Mouse (Mus musculus) forebrain, embryonic 11.5 days (tissue): ENCODE measurements around the gene Zcrb1. TPM values are rescaled to one million over a fixed set of nuclear protein-coding genes. Genes with fewer than 3 reads are reported as not detected.

Experiments used
- ATAC-seq: fragments of 200-750 bp; cut with Nextera tagmentation; replicated peaks from 2 replicates; pipeline ENCODE4 v1.8.0; 2017; ENCODE audit warnings: moderate TSS enrichment; ENCODE audit not compliant: low FRiP score
- DNase-seq: peaks from one replicate; pipeline ENCODE4 v3.0.0-alpha.2; 2017; ENCODE audit warnings: low spot score
- H3K27ac ChIP-seq: fragments of 300-500 bp; sonication (generic); 2 replicates; pipeline ENCODE4 v1.5.1; 2014; ENCODE audit warnings: low read depth, low read length
- H3K27me3 ChIP-seq: fragments of 300-500 bp; sonication (generic); 2 replicates; pipeline ENCODE4 v1.6.1; 2014; ENCODE audit warnings: mild to moderate bottlenecking, low read length, mixed read lengths; ENCODE audit not compliant: control insufficient read depth, insufficient read depth
- H3K36me3 ChIP-seq: fragments of 300-500 bp; sonication (generic); 2 replicates; pipeline ENCODE4 v1.6.1; 2014; ENCODE audit warnings: mild to moderate bottlenecking, low read length, moderate library complexity, mixed read lengths; ENCODE audit not compliant: control insufficient read depth, insufficient read depth
- H3K4me1 ChIP-seq: fragments of 300-500 bp; sonication (generic); replicated peaks from 2 replicates; pipeline ENCODE4 v1.6.1; 2014; ENCODE audit warnings: low read length, mixed read lengths; ENCODE audit not compliant: control insufficient read depth, insufficient read depth
- H3K4me2 ChIP-seq: fragments of 300-500 bp; sonication (generic); 2 replicates; pipeline ENCODE4 v1.6.1; 2014; ENCODE audit warnings: low read depth, mild to moderate bottlenecking, low read length, moderate library complexity, mixed read lengths; ENCODE audit not compliant: severe bottlenecking
- H3K4me3 ChIP-seq: fragments of 300-500 bp; sonication (generic); 2 replicates; pipeline ENCODE4 v1.5.1; 2014; ENCODE audit warnings: low read depth, low read length
- H3K9ac ChIP-seq: fragments of 300-500 bp; sonication (generic); 2 replicates; pipeline ENCODE4 v1.6.1; 2014; ENCODE audit warnings: low read length
- H3K9me3 ChIP-seq: fragments of 300-500 bp; sonication (generic); 2 replicates; pipeline ENCODE4 v1.6.1; 2016; ENCODE audit warnings: low read length, mixed read lengths; ENCODE audit not compliant: control insufficient read depth
- WGBS: fragments of 180-500 bp; shearing (Covaris S2); extraction: QIAGEN DNeasy Blood & Tissue Kit; methylation state at CpG from one replicate; pipeline ENCODE4 v1.1.7; 2014; 5-methylcytosine and 5-hydroxymethylcytosine counted together
- polyA plus RNA-seq: library from polyadenylated mRNA; unstranded; fragments of >200 nt; fragmentation: Nextera tagmentation; extraction: Ambion mirVana; gene quantifications from 2 replicates; pipeline ENCODE4 v1.2.1, GENCODE M21; 2014

Gene Zcrb1
- 154 and 167 TPM in 2 replicates for polyA plus RNA-seq

- Histone ChIP-seq H3K4me2 (peak within 1 kb of the TSS; percentile 67), H3K9ac (peak within 1 kb of the TSS; percentile 91), H3K27me3 (no peaks in the 10 kb centered on the region), H3K9me3 (no peaks in the 10 kb centered on the region), H3K27ac (peak within 1 kb of the TSS; percentile 65), H3K36me3 (no peaks in the 10 kb centered on the region; the same call in 1 of the 2 replicates), H3K4me1 (peaks cover 11% of the 10 kb centered on the region; the same call in 1 of the 2 replicates), H3K4me3 (peak within 1 kb of the TSS; percentile 96)
- ATAC-seq (peak; percentile 92), DNase-seq (peak; percentile 92)
- WGBS, result under 1% methylated on average over 98 of the region's 100 CpGs
Observed at GRCm38 (mm10) chr15:93397826-93398698, at the start of gene Zcrb1, which contains the start of gene Pphln1. Gene Zcrb1 (minus strand): TSS chr15:93398334. Gene Pphln1 (plus strand): TSS chr15:93398350.

GRCm38 (mm10) chr15:93443676-93444075 lies 45.5 kb upstream of the Zcrb1 start:
- no peak overlapping the region for H3K4me3 ChIP-seq
- H3K36me3 ChIP-seq, result no peaks in the 10 kb centered on the region; the same call in 1 of the 2 replicates
- H3K27ac ChIP-seq, result no peak overlapping the region
- DNase-seq, result no peak
- H3K4me1 ChIP-seq, result no peaks in the 10 kb centered on the region
- H3K27me3 ChIP-seq, result no peaks in the 10 kb centered on the region
- H3K9ac ChIP-seq, result no peak overlapping the region
- ATAC-seq, result no peak
- WGBS, result 94% methylated on average over 6 of the region's 6 CpGs
- H3K9me3 ChIP-seq, result no peaks in the 10 kb centered on the region
- no peak overlapping the region for H3K4me2 ChIP-seq

- ATAC-seq (no peak), DNase-seq (no peak)
- Histone ChIP-seq H3K27me3 (no peaks in the 10 kb centered on the region), H3K4me2 (no peak overlapping the region), H3K9me3 (no peaks in the 10 kb centered on the region), H3K4me3 (no peak overlapping the region), H3K27ac (no peak overlapping the region), H3K36me3 (no peaks in the 10 kb centered on the region; the same call in 1 of the 2 replicates), H3K9ac (no peak overlapping the region), H3K4me1 (no peaks in the 10 kb centered on the region)
- WGBS, result 91% methylated on average over 4 of the region's 4 CpGs
Observed at GRCm38 (mm10) chr15:93442271-93442670, 44.1 kb upstream of the Zcrb1 start.

DNA sequence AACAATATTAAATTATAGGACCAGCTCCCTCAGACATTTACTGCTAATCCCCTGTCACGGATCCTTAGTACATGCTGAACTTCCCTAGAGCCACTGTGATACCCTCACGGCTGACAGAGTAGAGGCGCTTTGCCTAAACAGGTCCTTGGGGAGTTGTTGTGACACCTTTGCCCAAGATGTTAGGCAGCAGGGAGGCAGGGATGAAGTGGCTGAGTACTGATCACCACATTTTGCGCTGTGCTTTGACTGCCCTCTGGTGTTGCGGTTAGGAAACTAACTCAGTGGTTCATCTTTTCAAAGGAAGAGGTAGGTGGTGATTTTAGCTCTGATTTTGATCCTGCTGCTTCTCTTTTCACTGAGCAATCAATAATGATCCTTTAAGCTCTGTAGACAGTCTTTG lies 40.5 kb upstream of the Zcrb1 start:
- 44% methylated on average over 5 of the region's 5 CpGs for WGBS

DNA sequence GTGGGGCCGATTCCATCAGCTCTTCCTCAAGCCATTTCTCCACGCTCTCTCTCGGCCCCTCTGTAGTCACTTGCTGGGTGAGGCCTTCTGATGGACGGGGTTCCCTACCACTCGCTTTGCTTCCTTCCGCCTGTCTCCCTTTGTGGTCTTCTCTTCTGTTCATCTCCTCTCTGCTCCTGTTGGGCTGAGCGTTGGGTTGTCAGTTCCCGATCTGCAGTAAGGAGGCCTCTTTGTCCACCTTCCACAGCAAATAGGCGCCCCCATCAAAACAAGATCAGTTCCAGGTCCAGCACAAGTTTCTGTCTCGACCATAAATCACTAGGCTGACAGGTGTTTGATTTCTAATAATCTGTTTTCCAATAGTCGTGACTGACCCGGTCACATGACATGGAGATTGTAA lies 37.9 kb upstream of the Zcrb1 start:
- Histone ChIP-seq H3K4me3 (no peak overlapping the region), H3K27ac (no peak overlapping the region), H3K36me3 (peaks cover 4% of the 10 kb centered on the region; the same call in 1 of the 2 replicates), H3K9ac (no peak overlapping the region), H3K9me3 (no peaks in the 10 kb centered on the region), H3K27me3 (no peaks in the 10 kb centered on the region), H3K4me1 (no peaks in the 10 kb centered on the region), H3K4me2 (no peak overlapping the region)
- no peak for DNase-seq
- 94% methylated on average over 12 of the region's 12 CpGs for WGBS
- ATAC-seq, result no peak

More for the DNA sequence above, 40.5 kb upstream of the Zcrb1 start:
- Histone ChIP-seq H3K27me3 (no peaks in the 10 kb centered on the region), H3K27ac (no peak overlapping the region), H3K9ac (no peak overlapping the region), H3K9me3 (no peaks in the 10 kb centered on the region), H3K4me3 (no peak overlapping the region), H3K36me3 (no peaks in the 10 kb centered on the region; the same call in 1 of the 2 replicates), H3K4me1 (no peaks in the 10 kb centered on the region), H3K4me2 (no peak overlapping the region)
- no peak for DNase-seq
- ATAC-seq, result peak; percentile 55; the same call in 1 of the 2 replicates

- ATAC-seq, result no peak
- Histone ChIP-seq H3K4me2 (no peak overlapping the region), H3K36me3 (peaks cover 4% of the 10 kb centered on the region; the same call in 1 of the 2 replicates), H3K9me3 (no peaks in the 10 kb centered on the region), H3K4me1 (no peaks in the 10 kb centered on the region), H3K27ac (no peak overlapping the region), H3K9ac (no peak overlapping the region), H3K4me3 (no peak overlapping the region), H3K27me3 (no peaks in the 10 kb centered on the region)
- no peak for DNase-seq
- 82% methylated on average over 11 of the region's 11 CpGs for WGBS
Observed at GRCm38 (mm10) chr15:93433811-93434210, 35.7 kb upstream of the Zcrb1 start.

- Histone ChIP-seq H3K27me3 (no peaks in the 10 kb centered on the region), H3K4me3 (no peak overlapping the region), H3K4me1 (no peaks in the 10 kb centered on the region), H3K9ac (no peak overlapping the region), H3K4me2 (no peak overlapping the region), H3K9me3 (no peaks in the 10 kb centered on the region), H3K27ac (no peak overlapping the region), H3K36me3 (peaks cover 2% of the 10 kb centered on the region; the same call in 1 of the 2 replicates)
- WGBS, result 97% methylated on average over 1 of the region's 1 CpGs
- ATAC-seq, result no peak
- no peak for DNase-seq
Observed at GRCm38 (mm10) chr15:93422537-93422936, 24.4 kb upstream of the Zcrb1 start.

DNA sequence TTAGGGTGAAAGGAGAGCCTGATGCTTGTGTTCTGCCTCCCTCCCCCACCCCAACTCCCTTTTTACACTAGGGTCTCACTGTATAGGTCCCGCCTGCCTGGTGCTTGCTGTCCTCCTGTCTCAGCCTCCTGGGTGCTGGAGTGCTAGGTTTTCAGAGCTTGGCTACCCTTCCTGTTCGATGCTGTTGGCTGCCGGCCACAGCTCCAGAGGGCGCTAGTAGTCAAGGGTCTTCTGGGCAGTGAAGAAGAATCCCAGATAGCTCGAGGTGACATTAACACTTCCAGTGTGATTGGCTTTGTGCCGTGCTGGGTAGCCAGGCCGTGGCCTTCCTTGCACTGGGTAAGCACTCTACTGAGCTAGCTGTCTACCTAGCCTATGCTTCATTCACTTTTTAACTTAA lies 22.5 kb upstream of the Zcrb1 start:
- Histone ChIP-seq H3K4me1 (no peaks in the 10 kb centered on the region), H3K9me3 (no peaks in the 10 kb centered on the region), H3K27me3 (no peaks in the 10 kb centered on the region), H3K9ac (no peak overlapping the region), H3K27ac (no peak overlapping the region), H3K4me3 (no peak overlapping the region), H3K4me2 (no peak overlapping the region), H3K36me3 (peaks cover 2% of the 10 kb centered on the region; the same call in 1 of the 2 replicates)
- DNase-seq (no peak), ATAC-seq (no peak)
- WGBS, result 89% methylated on average over 7 of the region's 7 CpGs
